Mouse (Mus musculus) lung, postnatal 10 days (tissue): ENCODE measurements at regions not wholly inside any gene's neighbourhood (a gene's known extent, or its start where the extent isn't known, plus 50 kb on each side); places are given as distances from the start of the nearest gene placed in this dataset.

Experiments used
- DNase-seq: peaks from one replicate; pipeline ENCODE4 v3.0.0; 2021

DNA sequence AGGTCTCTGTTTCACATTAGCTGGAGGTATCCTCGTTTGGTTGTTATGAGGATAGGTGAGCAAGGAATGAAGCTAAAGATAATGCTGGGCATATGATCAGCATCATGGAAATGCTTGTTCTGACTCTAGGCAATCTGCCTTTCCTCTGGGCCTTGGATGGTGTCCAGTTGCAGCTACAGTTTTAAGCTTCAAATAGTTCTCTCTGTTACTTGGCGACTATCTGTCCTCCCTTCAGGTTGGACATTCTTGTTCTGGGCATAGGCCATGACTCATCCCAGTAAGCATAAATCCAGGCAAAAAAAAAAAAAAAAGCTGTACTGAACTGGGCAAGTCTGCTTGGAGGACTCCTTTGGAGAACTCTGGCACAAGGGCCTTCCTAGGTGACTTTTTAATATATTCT is 776.9 kb downstream of the Kcnma1 start:
- no peak for DNase-seq

DNA sequence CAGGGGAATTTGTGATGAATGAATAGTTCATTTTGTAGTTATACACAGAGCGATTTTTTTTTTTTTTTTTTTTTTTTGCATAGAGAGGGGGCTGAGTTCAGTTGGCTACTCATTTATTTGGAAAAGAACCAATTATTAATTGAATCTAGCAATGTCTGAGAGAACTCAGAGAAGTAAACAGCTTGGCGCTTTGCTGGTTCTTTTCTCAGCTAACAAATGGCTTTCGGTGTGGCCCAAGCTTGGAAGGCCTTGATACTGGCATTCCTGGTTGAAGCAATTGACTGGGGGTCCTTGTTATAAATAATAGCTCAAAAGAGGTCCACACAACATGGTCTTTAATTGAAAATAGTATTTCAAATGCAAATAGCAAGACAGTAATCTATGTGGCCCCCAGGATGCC is 815.6 kb downstream of the Kcnma1 start:
- DNase-seq = no peak

DNA sequence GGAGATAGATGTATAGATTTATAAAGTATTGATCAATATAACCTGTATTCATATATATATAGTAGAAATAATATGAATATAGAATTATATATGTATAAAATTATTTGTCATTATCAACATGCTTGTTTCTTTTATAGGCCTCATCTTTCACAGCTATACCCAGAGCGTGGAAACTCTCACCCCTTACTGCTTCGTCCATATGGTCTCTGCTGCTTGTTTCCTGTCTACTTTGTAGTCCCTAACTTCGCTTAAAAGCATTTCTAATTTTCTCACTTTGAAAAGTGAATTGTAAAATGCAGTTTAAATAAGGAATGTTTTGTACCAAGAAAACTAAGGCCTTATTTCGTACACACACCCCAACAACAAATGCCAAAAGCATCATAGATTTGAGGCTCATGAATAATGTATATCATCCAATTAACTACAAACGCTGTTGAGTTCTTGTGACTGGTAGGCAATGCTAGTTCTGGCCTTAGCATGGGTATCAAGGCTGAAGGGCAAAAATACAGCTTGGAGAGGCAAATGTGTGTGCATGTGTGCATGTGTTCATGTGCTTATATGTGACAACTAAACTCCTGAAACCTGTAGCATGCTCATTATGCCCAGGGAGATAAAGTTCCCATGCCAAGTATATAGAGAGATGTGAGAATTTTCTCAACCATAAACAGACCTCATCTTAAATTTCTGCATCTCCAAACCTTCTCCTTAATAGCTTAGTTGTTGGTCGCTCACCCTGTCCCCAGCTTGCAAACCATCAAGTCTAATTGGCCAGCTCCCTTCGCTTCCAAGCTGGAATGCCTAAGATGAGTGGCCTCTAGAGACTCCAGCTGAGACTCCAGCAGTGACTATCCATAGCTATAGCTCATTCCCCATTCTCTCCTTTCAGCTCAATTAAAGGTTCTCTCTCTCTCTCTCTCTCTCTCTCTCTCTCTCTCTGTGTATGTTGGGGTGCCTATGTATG is 819.4 kb downstream of the Kcnma1 start:
- DNase-seq = no peak

DNA sequence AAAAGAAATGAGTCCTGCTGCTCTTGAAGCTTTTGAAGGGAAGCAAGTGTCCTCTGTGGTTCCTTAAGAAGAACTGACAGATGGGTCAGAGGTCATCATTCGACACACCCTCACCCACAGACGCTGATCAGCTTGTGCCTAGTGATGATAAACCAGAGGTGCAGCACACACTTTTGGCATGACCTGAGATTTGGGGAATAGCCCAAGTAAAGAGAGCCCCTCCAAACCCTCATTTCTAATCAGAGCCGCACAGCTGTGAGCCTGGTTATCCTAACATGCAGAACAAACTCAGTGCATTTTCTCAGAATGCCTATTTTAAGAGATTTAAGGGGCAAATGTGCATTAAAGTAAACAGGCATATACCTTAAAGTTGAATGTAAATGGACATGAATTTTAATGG is 821.7 kb downstream of the Kcnma1 start:
- no peak for DNase-seq

DNA sequence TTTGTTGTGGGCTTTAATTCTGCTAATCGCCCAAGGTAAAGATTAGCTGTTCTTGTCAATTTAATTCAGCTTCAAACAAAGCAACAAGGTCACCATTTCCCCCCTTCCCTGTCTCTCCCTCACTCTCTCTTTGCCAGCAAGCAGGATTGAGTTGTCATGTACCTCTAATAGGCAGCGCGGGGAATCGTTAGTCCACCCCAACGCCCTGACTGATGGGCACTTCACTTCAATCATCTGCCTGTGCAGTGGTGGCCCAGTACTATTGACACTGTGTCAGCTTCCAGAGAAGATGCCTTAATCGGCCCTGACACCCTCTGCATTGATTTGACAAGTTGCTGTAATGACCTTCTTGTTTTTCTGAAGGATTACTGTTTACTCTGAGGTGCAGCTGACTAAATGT is 828.9 kb downstream of the Kcnma1 start:
- DNase-seq = no peak

DNA sequence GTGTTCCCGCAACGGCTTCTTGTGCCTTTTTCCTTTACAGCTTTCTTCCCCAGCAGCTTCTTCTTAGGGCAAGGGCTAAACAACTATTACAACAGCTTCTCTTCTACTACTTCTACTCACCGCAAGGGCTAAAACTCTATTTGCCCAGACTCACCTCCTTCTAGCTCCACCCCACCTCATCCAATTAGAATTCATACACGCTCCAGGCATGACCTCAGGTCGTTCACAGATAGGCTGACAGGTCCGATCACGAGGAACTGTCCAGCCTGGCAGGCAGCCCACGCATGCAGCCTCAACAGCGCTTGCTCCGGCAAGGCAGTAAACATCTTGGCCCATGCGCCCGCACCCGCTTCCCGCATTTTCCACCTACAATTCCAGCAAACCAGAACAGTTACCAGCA is 844.9 kb downstream of the Kcnma1 start:
- no peak for DNase-seq

DNA sequence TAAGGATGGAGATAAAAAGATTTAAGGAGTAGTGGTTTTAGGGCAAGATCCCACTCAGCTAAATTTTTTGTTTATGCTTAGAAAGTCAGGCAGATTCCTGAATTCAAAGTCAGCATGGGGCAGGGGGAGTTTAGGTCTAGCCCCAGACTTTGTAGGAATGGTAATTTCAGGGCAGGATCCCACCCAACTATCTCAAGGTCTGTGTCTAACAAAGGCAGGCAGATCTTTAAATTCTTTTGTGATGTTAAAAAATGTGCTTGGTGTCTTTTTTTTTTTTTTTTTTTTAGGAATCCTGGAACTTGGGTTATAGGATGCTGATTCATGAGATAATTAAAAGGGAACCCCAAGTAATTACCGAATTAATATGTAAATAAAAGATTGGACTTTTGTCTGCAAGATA is 853.7 kb downstream of the Kcnma1 start:
- DNase-seq = no peak

DNA sequence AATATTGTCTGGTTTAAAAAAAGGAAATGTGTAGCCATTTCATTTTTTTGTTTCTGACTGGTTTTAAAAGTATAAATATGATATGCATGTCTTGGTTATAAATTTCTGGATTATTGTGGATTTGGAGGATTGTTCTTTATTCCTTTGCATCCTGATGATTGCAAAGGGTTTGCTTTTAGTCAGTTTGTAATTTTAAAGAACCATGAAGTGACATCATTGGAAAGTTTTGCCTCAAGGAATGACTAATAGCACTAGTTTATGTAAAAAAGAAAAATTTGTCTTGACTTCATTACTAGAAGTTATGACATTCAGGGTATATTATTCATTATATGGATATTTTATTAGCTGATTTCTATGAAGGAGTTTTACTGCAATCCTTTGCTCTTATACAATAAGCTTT is 863.9 kb downstream of the Kcnma1 start:
- DNase-seq = no peak

DNA sequence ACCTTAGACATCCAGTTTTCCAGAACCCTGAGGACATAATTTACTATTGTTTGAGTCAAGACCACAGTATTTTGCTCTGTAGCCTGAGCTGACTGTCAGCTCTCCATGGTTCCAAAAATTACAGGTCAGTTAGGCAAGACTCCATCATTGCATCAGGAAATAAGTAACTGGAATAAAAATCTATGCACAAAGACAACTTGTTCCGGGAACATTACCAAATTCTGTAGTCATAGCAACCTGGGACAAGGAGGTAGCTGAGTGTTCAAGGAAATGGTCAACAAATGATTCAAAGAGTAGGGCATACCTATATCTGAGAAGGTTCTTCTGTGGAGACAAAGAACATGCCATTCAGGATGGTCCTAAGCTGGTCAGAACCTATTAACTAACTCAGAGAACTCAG is 867.3 kb downstream of the Kcnma1 start:
- DNase-seq = no peak

DNA sequence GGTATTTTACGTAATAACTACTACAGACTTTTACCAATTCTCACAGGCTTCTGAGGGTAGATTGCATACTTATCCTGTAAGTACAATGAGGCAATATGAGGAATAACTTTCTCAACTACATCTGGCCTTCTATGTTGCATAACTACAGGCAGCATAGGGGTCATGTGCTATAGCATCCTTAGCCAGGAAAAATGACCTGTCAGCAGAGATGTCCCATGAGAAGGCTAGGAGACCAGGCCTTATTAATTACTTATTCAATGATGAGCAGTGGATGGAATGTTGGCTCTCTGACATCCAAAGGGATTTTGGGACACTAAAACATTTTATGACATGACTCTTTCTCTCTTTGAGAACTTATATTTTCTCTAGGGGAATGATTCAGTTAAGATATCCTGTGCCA is 873.9 kb downstream of the Kcnma1 start:
- DNase-seq = no peak

DNA sequence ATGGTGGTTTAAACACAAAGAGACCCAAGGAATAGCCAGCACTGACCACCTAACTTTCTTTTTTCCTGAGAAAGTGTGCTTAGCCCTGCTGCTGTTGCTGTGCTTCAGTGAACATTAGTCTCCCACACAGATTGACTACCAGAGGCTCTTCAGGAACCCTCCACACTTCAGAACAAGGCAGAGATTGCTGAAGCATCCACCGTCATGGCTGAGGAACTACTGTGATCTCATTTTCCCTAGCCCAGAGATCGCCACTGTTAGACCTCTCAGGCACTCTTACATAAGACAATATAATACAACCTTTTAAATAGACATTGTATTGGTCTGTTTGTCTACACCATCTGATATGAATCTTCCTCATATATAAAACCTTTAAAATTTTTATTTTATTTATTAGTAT is 879.6 kb downstream of the Kcnma1 start:
- no peak for DNase-seq

DNA sequence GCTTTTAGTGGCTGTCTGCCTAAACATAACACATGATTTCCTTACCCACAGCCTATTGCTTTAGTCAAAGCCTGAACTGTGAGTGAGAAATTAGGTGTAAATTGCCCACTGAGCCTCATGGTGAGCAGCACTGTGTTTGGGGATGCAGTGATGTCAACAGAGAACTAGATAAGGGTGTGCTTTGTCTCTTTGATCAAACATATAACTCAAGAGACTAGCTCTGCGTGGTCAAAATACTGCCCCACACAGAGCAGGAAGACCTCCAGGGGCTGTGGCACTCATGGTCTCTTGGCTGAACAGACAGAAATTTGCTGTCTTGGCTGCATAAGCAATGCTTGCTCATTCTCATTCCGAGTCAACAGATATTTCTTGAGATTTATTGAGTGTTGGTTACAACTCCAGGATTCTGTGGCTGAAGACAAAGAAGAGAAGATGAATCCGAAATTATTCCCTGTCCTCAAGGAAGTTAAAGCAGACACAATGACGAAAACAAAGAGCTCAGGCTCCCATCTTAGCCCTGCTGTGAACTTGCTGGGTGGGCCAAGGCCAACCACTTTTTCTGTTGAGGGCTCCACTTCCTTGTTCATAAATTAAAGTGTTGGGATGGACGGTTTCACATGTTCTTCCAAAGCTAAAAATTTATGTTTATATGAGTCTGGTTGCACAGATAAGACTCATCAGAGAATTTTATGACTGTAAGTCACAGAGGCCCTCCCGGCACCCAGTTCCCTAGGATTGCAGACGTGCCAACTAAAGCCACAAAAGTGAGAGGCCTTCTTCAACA is 882.4 kb downstream of the Kcnma1 start:
- peak; percentile 75 for DNase-seq

DNA sequence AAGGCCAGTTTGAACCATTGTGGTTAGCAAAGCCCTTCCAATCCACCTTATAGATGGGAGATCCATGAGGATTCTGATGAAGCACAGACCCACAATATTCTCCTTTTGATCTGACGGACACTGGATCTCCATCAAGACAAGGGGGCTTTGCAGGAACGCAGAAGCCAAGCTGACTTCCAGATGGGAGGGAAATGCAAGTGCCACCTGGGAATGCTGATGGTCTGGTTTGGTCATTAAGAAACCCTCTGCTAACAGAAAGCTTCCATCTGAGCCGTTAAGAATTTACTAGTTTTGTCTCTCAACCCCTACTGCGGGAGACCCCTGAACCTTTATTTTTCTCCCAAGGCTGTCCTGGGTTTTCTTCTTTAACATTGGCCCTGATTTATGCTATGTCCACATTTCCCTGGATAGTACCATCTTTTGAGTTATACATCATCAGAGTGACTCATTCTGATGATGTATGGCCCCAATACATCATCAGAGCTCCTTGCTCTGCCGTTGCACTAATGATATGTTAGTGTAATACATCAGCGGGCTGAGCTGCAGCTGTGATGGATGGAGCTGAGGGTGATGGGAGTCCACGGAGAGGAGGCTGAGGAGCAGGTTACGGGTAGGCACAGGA is 898.3 kb downstream of the Kcnma1 start:
- no peak for DNase-seq

DNA sequence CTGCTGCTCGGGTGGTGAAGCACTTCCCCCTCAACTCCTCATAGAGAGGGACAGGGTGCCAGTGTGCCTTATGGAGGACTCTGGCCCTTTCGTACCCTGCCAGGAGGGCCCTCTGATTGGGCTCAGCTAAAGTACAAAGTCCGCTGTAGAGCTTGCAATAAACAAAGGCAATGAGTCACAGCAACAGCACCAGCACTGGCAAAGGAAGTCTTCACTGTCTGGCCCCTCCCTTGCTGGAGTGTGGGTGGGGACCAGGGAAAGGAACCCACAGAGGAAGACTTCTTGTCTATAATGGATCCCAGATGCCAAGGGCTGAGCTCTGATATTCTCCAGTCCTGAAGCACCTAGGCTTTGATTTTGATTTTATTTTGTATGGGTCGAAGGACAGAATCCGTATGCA is 899.4 kb downstream of the Kcnma1 start:
- peak; percentile 68 for DNase-seq

DNA sequence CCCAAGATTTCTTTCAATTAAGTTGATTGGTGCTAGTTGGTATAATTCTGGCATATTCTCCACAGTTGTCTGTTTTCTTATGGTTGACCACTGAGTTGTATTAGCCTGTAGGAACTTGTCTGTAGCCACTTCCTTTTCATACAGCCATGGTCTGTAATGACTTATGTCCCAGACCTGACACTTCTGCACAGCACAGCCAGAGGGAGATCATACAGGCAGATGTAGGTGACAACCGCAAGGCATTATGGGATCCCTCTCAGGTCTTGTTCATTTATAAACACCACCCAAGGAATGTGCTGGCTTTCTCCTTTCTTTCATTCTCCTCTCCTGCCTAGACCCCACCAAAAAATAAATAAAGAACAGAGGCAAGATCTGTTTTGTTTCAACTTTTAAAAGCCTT is 899.8 kb downstream of the Kcnma1 start:
- DNase-seq = no peak

DNA sequence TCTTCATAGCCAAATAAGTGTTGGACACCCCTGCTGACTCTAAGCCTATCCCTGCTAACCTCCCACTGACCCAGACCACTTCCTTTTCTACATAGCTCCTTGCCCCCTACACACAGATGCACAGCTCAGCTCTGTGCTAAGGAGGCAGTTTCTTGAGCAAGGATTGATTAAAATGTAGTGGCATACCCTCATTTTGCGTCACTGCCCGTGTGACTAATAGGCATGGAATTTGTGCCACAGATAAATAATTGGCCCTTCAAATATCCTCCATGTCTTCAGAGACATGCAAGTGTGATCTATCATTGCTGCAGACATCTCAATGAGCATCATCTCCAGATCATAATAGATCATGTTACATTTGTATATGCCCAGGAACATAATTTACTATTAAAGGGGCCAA is 901.9 kb downstream of the Kcnma1 start:
- no peak for DNase-seq

DNA sequence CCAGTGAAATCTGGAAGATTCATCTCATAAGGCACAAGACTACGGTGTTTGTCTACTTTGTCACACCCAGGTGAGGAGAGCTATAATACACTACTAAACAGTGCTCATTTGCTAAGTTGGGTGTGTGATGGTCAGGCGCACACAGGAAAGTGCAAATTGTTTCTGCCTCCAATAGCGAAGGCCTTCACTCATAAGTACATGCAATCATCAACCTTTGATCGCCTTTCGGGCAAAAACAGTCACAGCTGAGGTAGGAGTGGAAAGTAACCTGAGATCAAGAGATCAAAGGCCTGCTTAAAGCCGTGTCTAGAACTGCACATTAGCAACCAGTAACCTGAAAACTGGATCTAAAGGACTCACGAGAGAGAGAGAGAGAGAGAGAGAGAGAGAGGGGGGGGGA is 905.7 kb downstream of the Kcnma1 start:
- no peak for DNase-seq

DNA sequence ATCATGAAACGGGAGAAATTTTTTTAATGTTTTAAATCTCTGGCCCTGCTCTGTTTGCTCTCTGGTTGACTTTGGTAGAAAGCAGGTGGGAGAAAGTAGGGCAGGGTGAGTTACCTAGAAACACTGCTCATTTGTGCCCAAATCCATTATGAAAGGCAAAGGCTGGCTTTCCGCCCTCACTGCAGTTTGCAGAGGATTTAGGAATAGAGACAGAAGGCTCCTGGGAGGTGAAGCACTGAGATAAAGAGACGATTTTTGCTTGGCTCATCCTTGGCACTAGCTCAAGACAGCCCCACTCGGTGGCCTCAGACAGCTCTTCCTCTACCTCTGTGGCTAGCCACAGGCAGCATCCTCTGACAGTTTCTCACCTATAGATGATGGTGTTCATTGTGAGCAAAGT is 906.8 kb downstream of the Kcnma1 start:
- DNase-seq = no peak
